Mouse (Mus musculus): ENCODE measurements around the gene Zdhhc16.
A peak's percentile ranks its signal among the peaks of the same experiment; 100 is the strongest.
"Not testable (repeated sequence)": the region's sequence is repeated elsewhere in the genome, so short reads cannot be mapped to it uniquely, and the experiment has no call there.

Zdhhc16 gene

DNA sequence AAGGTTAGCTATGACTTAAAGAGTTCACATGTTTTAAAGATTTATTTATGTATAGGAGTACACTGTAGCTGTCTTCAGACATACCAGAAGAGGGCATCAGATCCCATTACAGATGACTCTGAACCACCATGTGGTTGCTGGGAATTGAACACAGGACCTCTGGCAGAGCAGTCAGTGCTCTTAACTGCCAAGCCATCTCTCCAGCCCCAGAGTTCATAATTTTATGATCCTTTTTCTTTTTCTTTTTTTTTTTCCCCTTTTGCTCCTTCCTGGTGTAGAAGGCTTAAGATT is 18.7 kb upstream of the Zdhhc16 start:
- DNase-seq = not testable (repeated sequence)

DNA sequence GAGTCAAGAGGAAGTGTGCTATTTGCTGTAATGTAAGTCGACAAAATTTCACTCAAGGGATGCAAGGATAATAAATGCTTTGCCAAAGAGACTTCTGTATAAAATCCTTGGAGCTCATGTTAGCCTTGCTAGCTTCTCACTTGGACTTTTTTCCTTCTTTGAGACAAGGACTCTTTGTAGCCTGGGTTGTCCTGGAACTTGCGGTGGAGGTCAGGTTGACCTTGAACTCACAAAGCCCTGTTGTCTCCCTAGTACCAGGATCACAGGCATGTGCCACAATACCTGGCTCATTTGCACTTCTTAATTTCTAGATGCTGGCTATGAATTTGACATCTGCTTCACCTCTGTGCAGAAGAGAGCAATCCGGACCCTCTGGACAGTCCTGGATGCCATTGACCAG is 18.0 kb upstream of the Zdhhc16 start:
- no peak for DNase-seq

DNA sequence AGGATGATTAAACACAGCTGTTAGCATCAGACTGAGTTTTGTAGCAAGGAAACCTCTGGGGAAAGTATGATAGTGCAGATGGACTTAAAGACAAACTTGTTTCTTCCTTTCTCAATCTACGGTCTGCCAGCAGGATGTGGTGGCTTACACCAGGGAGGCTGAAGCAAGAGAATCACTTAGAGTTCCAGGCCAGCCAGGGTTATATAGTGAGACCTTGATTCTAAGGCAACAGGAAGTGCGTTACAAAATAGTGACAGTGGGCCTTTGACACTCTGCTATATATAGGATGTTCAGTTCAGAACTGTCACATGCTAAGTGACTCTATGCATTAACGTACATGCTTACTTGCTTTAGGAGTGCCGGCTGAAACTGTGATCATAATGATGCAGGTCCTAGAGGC is 16.4 kb upstream of the Zdhhc16 start:
- no peak for DNase-seq

DNA sequence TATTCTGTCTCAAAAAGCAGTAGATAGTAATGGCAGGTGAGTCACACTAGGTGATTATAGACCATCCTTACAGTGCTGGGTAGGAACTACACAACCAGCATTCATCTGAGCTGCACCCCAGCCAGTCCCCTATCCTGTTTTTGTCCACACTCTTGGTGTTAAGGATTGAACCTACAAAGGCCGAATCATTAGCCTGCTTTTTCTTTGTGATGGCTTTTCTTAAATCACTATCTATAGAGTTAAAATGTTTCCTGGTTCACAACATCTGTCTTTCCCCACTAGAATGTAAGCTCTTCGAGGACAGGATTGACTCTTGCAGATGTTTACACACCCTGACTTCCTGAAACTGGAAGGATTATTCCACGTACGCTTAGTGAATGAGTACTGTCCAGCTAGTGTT is 13.8 kb upstream of the Zdhhc16 start:
- no peak for DNase-seq

DNA sequence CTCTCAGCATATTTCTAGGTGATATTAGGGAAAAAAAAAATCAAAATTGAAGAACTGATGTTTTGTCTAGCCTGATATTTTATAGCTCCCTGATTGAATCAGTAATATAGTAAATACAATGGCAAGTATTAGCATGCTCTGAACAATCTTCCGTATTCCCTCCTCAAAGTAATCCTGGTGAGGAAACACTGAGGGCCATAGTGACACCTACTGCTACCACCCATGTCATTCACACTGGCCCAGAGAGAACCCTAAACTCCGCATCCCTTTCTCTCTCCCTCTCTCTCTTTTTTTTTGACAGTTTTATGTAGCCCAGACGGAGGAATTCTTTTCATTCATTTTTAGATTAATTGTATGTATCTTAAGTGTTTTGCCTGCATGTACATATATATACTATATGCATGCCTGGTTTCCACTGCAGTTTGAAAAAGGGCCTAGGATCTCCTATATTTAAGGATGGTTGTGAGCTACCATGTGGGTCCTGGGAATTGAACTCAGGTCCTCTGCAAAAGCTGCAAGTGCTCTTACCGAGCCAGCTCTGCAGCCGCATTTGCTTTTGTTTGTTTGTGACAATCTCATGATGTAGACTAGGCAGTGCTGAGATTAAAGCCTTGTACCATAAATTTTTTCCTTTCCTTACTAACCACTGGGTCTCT is 12.7 kb upstream of the Zdhhc16 start:
- no peak for DNase-seq

DNA sequence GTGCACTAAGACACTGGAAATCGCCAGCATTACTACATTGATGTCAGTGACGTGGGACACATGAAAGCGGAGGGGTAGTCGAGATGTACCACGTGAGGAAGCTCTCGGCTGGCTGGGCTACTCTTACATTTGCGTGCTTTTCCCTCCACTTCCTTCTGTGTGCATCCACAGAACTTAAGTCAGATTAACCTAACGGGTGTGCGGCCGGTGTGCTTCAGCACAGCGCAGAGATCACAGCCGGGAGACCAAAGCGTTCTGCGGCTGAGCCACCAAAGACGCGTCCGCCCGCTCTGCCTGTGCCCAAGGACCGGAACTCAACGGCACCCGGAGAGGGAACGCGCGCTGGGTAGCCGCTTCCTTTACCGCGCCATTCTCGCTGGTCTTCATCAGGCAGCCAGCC is 594 bp upstream of the Zdhhc16 start:
- no peak for DNase-seq

DNA sequence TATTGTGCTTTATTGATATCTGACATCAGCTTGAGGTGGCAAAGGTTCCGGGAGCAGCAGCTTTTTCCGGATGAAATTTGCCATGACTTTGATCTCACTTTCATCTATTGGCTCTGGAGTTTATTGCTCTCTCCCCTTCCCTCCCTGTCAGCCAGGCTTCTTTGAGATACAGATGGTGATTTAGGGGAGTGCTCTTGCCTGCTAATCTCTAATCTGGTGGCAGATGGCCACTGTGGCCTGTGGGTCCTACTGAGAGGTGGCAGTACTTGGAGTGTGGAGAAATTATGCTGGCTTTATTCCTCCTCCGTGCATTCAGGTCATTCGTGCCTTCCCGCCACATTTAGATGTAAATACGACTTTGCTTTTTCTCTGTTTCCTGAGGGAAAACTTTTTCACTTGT is 844 bp downstream of the Zdhhc16 start:
- no peak for DNase-seq

DNA sequence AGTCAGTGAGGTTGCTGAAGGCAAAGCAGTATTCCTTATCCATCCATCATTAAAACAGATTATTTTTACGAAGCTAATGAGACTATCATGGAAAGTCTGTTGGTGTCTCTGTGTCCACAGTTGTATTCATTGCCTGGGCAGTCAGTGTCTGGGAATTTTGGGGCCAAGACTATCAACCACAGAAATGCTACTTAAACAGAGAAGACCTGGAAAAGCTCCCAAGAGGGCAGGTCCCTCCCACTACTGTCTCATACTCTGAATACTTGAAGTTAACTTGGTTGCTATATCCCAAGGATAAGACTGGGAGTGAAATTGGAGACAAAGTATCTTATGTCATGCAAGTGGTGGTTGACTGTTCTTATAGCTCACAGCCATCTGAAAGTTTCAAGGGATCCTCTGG is 2.6 kb downstream of the Zdhhc16 start:
- DNase-seq = no peak

DNA sequence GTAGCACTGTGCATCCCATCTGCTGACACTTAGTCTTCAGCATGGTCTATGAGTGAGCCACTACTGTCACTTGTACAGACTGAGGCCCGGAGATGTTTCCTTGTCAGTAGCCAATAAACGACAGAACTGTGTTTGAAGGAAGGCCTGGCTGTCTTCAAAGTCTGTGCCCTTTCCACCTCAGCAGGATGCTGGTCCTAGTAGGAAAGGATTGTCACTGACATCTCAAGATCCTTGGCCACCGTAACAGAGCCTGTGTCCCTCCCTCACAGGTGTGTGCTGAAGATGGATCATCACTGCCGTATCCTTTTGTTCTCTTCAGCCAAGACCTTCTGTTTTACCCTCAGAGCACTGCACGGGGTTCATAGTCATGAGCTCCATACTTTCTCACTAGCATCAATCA is 5.3 kb downstream of the Zdhhc16 start:
- DNase-seq = no peak

DNA sequence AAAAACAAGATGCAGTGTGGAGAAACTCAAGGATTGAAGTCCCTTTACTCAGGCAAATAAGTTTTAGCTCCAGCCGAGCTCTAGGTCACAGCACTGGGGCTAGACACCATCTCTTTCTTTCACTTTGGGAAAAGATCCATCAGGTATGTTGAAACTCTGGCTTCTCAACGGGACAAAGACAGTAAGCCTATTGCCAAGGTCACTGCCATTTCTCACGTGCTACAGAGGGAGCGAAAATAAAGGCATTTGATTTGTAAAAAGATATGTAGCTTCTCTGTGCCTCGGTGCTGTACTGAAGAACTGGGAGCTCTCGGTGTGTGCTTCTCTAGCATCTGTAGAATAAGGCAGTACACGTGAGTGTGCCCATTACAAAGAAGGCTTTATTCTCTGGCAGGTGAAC is 10.6 kb downstream of the Zdhhc16 start:
- DNase-seq = no peak

DNA sequence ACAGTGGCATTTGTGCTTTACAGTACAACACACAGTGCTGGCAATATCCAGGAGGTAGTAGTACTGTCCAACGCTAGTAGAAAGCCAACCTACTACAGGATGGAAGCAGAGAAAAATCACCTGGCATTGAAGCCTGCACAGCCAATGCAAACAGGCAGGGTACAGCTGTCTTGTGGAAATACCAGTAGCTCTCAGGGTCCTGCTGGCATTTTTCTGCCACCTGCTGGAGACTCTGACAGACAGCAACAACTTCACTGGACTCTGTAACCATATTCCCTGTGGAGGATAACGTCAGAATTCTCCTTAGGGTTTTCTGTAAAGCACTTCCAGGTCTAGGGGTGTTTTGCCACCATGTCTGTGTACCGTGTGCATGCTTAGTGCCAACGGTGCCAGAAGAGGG is 19.0 kb downstream of the Zdhhc16 start:
- no peak for DNase-seq

DNA sequence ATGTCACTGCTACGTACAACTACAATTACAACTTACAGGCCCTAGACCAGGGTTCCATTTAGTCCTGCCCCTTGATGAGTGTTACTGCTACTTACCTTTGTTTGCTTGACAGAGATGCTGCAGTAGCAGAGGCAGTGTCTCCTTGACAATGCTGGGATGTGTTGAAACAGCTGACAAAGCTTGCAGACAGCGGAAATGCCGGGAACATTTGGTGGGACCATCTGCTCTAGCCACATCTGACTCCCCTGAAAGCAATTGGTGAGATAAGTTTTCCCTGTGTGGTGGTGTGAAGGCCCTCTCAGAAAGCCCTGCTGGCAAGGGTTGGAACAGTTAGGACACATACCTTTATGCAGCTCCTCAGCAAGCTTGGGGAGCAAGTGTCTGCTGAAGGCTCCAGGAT is 20.3 kb downstream of the Zdhhc16 start:
- no peak for DNase-seq

DNA sequence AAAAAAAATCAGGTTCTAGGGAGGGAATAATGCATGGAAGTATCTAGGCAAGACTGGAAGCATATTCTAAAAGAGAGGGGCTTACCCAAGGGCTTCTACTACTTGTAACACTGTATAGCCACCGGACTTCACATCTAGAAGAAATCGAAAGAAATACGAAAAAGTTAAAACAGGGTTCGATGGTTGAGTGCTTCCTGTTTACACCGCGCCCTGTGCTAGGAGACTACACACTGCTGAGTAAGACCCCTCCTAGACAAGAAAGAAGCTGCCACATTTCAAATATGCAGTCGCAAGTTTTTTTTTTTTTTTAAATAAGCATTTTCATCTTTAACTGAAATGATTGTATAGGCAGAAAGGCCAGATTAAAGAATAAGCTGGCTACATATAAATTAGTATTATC is 36.3 kb downstream of the Zdhhc16 start:
- no peak for DNase-seq

DNA sequence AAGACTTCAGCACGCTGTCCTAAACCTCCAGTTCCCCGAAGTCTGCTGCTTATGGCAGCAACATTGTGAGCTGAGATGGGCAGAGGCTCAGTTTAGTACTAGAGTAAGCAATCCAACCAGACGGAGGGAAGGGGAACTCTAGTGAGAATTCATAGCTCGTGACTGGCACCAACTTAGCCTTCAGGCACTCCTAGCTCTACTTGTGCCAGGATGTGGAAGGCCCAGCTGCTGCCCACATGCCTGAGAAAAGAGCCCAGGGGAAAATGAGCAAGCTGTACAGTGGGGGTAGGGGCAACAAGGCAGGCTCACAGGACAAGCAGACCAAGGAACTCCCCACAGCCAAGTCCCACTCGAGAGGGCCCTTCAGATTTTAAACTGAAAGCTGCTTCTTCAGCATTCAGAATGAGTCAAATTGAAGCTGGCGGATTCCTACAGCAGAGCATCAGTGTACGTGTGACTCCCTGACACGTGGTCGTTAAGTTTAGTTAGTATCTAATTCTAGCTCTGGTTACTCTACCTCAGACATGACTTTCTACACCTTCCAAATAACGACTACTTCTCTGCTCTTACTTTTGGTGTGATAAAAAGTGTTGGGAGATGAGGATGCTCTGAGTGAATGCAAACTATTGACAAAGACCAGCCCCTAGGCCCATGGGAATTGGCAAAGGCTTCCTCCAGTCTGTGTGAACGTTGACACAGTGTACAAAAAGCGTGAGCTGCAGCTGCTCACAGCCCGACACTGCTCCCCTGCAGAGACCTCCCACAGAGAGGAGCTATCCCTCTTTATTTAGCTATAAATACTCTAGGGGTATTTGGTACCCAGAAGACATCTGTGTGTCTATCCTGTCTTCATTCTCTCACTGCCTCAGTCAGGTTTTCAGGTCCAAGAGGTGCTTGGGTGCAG is 40.9 kb downstream of the Zdhhc16 start:
- DNase-seq = no peak

DNA sequence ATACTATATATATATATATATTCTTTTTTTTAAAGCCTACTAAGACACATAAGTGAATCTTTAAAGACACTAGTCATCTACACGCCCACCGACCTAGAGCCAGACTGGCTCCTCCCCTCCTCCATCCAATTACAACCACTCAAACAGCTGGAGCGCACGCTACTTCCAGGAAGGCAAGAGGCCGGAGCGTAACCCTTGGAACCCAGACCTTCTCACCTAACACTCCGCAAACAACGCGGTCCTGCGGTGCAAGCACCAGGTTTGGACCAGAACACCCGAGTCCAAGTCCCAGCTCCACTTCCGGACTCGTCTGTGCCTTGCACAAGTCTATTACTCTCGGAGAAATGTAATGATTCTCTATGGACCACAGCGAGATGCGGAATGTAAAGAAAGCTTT is 47.1 kb downstream of the Zdhhc16 start:
- peak; percentile 56 for DNase-seq

DNA sequence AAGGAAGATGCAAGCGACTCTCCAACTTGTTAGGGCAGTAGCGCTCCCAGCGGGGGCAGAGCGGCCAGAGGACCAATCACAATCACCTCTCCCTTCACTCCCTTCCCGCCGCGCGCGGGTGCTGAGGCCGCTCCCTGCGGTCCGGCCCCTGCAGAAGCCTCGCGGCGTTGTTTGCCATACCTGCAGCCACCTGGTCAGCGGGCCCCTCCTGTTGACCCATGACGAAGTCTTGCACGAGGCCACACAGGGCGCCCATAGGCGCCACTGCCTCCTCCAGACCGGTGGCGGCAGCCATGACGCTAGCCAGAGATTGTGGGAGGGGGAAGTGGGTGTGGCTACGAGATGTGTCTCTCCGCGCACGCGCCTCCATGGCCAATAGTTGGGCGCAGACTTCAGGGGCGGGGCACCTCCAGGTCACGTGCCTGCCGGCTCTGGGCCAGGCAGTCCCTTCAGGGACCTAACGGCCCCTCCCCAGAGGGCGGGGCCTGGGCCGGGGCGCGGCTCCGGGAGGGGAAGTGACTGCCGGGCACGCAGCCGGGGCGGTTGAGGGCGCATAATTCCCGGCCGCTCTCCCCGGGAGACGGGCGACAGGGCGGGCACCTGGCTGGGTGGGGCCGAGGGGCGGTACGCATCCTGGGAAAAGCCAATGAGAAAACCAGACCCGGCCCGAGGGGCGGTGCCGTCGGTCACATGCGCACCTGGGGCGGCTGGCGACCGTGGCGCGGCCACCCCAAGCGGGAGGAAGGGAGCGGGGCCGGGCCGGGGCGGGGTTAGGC is 47.7 kb downstream of the Zdhhc16 start, which contains the start of gene Mms19:
Mms19 (minus strand) TSS at position 339 of the 776 bp plus-strand sequence.
- DNase-seq = peak; percentile 100

DNA sequence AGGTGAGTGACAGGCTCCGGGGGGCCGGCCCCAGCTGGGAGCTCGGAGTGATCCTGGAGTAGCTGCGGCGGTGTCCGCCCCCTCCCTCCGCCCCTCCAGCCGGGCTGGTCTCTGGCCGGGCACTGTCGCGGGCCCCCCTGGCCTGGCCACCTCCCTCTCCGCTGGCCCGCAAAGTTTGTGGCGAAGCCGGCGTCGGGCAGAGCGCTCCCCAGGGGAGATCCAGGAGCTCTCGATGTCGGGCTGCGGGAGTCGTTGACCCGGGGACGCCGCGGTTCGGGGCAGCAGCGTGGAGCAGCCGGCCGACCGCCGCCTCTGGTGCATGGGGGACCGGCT is 48.3 kb downstream of the Zdhhc16 start, which contains the start of gene Ubtd1:
Ubtd1 (plus strand) TSS at position 169 of the 333 bp plus-strand sequence.
- DNase-seq = no peak

DNA sequence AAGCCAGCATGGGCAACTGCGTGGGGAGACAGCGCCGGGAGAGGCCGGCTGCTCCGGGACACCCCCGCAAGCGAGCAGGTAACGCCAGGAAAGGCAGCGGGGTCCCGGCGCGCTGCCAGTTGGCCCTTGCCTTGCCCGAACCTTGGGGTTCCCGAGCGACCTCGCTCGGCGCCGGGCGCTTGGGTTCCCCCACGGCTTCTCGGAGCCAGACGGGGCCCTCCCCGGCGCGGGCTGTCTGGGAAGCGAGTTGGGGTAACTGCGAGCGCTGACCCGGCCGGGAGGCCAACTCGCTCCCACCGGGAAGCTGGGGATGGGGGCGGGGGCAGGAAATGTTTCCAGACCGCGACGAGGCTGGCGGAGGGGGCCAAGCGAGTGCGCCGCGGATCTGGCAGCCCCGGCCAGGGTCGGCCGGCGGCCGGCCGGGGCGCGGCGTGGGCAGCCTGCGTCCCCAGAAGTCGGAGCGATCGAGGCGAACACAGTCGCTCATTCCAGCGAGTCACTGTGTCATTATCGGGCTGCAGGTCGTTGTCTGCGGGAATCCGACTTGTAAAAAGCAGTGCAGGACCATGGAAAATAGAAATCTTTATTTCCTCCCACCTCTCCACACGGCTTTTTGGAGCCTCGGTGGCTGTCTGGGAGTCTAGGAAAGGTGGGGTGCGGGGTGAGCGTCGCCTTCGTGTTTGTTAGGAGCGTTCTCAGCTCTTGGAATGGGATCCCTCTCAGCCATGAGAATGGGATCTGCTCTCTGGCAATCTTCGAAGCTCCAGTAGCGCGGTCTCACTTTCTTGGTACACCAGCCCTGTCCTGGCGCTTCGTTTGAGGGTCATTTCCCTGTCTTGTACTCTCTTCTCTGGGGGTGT is 48.9 kb downstream of the Zdhhc16 start:
- DNase-seq = peak; percentile 40

DNA sequence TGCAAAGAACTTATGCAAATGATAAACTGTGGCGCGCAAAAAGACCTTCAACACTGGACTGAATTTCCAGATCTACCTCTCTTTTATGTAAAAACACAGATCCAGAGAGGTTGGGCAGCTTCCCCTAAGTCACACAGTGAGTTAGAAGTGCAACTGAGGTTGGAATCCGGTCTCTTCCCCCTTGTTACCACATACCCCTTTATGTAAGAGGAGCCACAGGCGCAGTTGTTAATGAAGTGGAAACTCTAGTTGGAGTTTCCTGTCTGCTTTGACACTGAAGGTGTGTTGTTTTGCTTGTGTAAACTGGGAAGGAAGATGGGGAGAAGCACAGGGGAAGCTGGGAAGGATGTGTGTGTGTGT is 49.5 kb downstream of the Zdhhc16 start:
- peak; percentile 45 for DNase-seq

DNA sequence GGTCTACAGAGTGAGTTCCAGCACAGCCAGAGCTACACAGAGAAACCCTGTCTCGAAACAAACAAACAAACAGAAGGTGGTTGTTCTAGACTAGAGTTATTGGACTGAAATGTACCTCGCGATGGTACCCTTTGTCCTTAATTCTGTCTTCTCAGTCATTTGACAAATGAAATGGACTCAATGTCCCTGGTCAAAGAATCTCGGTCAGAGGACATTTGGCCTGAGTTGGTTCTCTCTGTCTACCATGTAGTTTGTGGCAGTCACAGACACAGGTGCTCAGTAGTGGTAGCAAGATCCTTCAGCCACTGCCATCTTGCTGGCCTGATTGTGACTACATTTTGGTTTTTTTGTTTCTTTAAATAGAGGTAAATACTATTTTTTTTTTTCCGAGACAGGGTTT is 52.7 kb downstream of the Zdhhc16 start:
- no peak for DNase-seq

DNA sequence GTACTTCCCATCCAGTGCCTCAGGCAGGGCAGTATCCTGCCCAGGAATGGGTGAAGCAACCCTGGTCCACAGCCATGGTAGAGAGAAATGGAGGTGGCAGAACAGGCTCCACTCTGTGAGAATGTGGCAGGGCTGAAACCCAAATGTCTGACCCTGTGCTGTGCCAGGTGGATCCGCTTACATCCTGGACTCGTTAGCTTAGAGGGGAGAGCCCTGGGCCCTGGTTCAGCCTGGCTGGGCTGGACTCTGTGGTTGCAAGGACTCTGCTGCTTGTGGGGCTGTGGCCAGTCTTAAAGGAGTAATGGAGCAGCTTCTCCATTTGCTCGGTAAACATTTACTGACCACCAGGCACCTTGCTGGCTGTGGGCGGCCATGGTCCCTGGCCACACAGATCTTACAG is 53.9 kb downstream of the Zdhhc16 start:
- DNase-seq = no peak

DNA sequence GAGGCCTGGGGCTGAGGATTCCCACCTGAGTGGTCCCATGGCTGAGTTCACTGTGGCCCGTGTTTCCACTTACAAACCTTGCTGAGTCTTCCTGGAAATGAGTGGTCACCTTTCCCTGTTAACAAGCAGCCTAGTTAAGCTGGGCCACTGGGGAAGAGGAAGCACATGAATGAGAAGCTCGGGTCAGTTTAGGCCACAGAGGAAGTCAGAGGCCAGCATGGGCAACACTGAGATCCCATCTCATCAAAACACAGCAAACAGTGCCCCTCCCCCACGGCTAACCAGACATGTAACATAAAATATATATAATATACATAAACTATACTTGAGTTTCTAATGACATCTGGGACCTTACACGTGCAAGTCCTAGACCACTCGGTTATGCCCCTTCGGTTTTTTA is 56.5 kb downstream of the Zdhhc16 start:
- DNase-seq = peak; percentile 36

DNA sequence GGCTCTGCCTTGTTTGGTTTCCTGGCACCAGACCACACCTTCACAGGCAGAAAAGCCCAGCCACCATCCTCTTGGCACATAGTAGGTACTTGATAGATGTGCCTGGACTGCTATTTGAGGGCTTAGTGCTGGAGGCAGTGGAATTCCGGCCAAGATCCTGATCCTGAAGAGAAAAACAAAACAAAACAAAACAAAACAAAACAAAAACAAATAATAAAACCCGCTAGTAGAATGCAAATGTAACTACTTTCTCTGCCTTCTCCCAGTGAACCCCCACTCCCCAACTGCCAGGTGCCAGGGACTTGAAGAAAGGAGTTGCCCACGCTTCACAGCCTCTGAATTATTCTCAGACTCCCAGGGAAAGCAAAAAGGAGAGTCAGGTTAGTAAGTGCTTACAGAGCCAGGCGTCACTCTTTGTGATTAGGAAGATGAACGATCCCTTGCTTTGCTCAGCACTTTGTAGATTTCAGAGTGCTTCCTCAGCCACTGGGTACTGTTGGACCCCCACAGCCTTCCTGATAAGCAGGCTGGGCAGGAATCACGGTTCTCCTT is 58.7 kb downstream of the Zdhhc16 start:
- DNase-seq = no peak

Measured in lung, postnatal 36 days (tissue).